Mouse (Mus musculus): Measurements from ENCODE around the gene Prr36.

Gene Prr36

DNA sequence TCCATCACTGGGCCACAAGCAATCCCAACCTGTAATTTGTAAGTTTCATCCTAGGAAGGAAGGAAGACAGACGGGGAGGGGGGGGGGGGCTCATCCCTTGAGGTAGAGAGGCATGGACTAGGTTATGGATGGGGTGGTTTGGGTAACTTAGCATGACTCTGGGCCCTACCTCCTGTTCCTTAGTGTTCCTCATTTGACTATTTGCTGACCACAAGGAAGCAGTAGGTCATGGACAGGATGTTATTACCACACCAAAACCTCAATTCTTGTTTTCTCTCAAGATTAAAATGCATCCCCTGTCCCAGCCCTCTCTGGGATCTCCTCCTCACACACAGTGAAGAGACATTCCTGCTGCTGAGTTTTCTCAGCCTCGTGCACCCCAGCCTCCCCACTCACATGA lies 15.9 kb downstream of the Prr36 start:
- DNase-seq: no peak

GRCm38 (mm10) chr8:4193588-4193894 lies 23.7 kb downstream of the Prr36 start:
- DNase-seq: no peak

- DNase-seq: peak; percentile 63 to 73
Observed at GRCm38 (mm10) chr8:4192807-4193587, 24.3 kb downstream of the Prr36 start.

- no peak for DNase-seq
Observed at GRCm38 (mm10) chr8:4192305-4192704, 25.0 kb downstream of the Prr36 start.

GRCm38 (mm10) chr8:4189031-4189722 lies 28.1 kb downstream of the Prr36 start:
- DNase-seq: no peak

DNA sequence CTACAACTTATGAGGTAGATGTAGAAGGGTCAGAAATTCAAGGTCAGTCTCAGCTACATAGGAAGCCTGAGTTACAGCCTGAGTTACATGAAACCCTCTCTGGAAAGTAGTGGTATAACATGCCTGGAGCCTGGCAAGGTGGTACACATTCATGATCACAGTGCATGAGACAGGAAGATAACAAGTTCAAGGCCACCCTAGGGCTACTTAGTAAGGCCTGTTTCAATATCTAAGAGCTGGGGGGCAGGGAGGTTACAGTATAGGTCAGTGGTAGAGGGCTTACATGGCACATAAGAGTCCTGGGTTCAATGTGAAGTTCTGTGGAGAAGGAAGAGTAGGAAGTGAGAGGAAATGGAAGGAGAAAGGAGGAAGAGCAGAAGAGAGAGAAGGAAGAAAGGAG lies 28.7 kb downstream of the Prr36 start:
- no peak for DNase-seq

DNA sequence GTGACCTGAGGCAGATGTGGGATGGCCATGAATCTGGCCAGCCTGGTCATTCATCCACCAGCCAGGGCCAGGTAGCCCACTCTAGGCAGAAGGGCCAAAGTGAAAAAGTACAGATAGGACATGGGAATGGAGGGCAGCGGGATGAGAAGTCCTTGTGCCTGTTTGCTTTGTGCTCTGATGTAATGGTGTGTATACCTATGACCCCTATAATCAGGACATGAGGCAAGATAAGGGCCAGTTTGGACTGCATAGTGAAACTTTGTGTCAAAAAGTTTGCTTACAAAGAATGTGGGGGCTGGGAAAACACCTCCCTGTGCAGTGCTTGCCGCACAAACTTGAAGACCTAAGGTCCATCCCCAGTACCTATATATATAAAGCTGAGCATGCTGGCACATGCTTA lies 31.1 kb downstream of the Prr36 start:
- no peak for DNase-seq

GRCm38 (mm10) chr8:4183409-4183808 lies 33.9 kb downstream of the Prr36 start:
- DNase-seq: no peak

GRCm38 (mm10) chr8:4174018-4174417 lies 43.2 kb downstream of the Prr36 start:
- DNase-seq: no peak

DNA sequence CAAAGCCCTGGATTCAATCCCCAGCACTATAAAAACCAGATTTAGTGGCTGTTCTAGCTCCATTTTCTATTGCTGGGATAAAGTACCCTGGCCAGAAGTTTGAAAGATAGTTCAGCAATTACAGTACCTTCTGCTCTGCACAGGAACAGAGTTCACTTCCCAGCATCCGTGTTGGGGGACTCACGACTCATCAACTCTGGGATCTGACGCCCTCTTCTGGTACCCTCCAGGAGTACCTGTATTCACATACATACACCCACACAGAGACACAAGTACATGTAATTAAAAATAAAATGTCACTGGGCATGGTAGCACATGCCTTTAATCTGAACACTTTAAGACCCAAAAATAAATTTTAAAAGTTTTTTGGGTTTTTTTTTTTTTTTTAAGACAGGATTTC lies 44.8 kb downstream of the Prr36 start:
- DNase-seq: no peak

DNA sequence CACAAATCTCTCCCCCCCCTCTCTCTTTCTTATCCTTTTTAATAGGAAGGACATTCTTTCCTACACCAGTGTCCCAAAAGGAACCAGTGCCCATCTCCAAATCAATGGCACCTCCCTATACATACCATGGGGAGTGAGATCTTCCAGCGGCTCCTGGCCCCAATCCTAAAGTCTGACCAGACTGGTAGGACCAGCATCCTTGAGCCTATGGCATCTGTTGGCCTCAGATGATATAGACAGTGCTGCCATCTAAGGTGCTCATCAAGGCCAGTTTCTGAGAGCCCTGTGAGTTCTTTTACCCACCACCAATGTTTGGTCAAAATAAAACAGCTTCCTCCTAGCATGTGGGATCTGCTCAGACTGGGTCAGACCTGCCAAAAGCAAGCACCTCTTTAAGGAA lies 49.3 kb downstream of the Prr36 start:
- no peak for DNase-seq

DNA sequence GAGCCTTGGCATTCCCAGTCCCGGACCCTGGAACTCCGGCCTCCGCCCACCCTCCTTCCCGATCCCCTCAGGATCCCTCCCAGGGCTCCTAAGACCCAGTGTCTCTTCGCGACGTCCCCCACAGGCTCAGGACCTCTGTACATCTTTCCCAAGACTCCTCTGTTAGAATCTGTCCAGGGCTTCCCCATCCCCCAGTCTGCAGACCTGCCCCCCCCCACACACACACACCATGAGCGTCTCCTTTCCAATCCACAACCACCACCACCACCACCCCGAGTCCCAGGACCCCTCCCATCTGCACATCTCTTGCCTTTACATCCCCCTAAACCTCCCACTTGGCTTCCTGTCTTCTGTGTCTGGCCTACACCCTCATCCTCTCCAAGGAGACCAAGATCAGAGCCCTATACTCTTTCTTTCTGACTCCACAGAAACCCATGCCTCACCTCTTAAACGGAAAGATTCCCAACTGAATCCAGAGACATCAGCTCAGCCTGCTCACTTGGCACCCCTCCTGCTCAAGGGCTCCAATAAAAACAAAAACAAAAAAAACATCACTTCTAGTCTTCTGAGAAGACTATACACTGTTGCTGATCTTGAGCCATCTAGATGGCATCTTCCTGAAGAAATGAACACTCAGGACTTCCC lies 50.3 kb downstream of the Prr36 start:
- no peak for DNase-seq

DNA sequence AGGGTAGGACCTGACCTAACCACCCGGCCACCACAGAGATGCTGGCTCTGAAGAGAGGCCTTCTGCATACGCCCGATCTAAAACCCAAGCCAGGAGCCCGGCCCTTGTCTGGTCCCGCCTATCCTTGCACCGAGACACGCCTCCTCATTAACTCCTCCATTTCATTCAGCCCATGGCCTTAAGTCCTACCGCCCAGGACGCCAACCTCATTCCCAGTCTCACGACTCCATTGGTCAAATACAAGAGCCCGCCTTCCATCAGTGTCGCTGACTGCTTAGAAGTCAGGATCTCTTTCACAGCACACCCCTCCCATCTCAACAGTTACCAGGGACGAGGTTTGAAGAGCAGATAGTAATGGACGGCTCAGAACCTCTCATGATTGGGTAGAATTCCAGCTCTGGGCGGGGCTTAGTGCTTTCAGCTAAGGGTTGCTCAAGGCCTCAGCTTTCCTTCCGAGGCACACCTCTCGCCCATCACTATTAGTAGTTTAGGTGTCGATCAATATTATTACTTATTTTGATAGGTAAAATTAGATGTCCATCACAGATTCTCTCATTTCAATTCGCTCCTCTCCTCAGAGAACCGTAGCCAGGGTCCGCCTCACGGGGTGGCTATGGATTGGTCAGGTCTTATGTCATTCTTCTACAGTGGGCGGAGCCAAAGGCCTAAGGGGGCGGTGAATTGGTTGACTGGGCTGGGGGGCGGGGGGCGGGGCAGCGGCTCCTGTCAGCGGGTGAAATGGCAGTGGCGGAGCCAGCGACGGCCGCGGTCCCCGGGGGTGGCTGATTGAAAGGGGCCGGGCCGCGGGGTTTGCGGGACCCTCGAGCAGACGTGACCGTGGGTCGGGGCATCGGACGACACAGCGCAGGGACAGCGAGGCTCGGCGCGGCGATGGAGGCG lies 51.2 kb downstream of the Prr36 start, which contains the start of gene Evi5l:
Evi5l (plus strand) TSS at position 716 of the 900 bp plus-strand sequence.
- peak; percentile 93 to 98 for DNase-seq

DNA sequence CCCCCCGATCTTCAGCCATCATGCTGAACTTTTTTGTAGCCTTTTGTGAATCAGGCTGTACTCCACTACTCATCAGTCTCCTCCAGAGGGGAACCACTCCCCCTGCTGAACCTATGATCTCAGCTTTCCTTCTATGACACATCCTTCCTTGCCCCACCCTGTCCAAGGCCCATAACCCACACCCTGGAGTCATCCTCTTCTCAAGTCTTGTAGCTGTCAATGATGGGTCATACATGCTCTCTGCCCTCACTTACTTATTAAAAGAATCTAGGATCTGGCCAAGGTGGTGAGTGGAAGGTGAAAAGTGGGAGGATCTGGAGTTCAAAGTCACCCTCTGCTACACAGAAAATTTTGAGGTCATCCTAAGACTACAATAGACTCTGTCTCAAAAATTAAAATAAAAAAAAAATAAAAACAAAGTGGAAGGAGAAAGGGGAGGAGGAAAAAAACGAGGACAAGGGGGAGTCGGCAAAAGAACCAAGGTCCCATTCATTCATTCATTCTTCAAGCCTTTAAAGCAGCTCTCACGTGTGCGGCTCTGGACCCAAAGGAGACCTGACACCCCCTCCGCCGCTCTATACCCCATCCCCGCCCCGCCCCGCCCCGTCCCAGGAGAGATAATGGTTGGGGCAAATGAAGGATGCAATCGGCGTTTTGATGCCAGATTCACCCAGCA lies 51.9 kb downstream of the Prr36 start:
- DNase-seq: no peak

GRCm38 (mm10) chr8:4162786-4163185 lies 54.5 kb downstream of the Prr36 start:
- DNase-seq: peak; percentile 32 to 65

Data from thymus, adult 18-20 months (tissue).